Mouse (Mus musculus) bone marrow, adult 2 months (tissue): ENCODE measurements at regions not wholly inside any gene's neighbourhood (a gene's known extent, or its start where the extent isn't known, plus 50 kb on each side); places are given as distances from the start of the nearest gene placed in this dataset.

Source experiments
- H3K27ac ChIP-seq: fragments of 200-500 bp; 2 replicates; pipeline ENCODE4 v1.5.1; 2012; ENCODE audit warnings: low read depth, mild to moderate bottlenecking, control low read depth, inconsistent platforms, low read length; ENCODE audit not compliant: control insufficient read depth, poor library complexity, insufficient read depth
- H3K4me1 ChIP-seq: fragments of 200-500 bp; 2 replicates; pipeline ENCODE4 v1.6.1; 2011; ENCODE audit warnings: low read length; ENCODE audit not compliant: control insufficient read depth, insufficient read depth
- H3K4me3 ChIP-seq: fragments of 200-500 bp; replicated peaks from 2 replicates; pipeline ENCODE3; 2011; ENCODE audit warnings: mild to moderate bottlenecking, low read depth, low read length, control low read depth; ENCODE audit not compliant: control insufficient read depth
- CTCF ChIP-seq: fragments of 200-500 bp; IDR thresholded peaks from 2 replicates; pipeline ENCODE4 v1.5.1; 2011; ENCODE audit warnings: low read length, control low read depth; ENCODE audit not compliant: control insufficient read depth, insufficient read depth
- POLR2A ChIP-seq: fragments of 200-500 bp; IDR thresholded peaks from 2 replicates; pipeline ENCODE4 v1.6.1; 2011; ENCODE audit warnings: low read depth, mild to moderate bottlenecking, control low read depth, low read length, borderline replicate concordance; ENCODE audit not compliant: control insufficient read depth
- WGBS: fragments of 180-500 bp; shearing (Covaris S2); methylation state at CpG from one replicate; pipeline ENCODE4 v1.1.7; 2018; 5-methylcytosine and 5-hydroxymethylcytosine counted together

DNA sequence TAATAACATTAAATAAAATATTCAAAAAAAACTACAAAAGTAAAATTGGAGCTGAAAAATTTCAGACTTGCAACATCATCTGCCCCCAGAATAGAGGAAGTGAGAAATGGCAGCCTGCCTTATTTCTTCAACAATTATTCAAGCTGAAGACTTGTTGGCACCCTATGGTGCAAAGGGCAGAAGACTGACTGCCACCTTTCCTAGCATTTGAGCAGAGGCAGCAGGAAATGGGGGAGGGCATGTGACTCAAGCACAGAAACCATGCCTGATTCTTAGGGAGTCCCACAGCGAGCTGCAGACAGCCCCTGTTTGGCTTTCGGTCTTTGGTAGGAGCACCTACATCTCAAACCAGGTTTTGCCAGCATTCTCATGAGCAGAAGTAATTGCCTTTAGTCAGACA, 188.2 kb downstream of the Ube2e3 start:
- H3K27ac ChIP-seq = peak overlapping the region; percentile 26; the same call in 1 of the 2 replicates
- 18% methylated on average over 2 of the region's 2 CpGs for WGBS
- TF ChIP-seq POLR2A (no peak), CTCF (no peak)
- H3K4me1 ChIP-seq = peaks cover 2% of the 10 kb centered on the region; the same call in 1 of the 2 replicates
- H3K4me3 ChIP-seq = no peak overlapping the region

DNA sequence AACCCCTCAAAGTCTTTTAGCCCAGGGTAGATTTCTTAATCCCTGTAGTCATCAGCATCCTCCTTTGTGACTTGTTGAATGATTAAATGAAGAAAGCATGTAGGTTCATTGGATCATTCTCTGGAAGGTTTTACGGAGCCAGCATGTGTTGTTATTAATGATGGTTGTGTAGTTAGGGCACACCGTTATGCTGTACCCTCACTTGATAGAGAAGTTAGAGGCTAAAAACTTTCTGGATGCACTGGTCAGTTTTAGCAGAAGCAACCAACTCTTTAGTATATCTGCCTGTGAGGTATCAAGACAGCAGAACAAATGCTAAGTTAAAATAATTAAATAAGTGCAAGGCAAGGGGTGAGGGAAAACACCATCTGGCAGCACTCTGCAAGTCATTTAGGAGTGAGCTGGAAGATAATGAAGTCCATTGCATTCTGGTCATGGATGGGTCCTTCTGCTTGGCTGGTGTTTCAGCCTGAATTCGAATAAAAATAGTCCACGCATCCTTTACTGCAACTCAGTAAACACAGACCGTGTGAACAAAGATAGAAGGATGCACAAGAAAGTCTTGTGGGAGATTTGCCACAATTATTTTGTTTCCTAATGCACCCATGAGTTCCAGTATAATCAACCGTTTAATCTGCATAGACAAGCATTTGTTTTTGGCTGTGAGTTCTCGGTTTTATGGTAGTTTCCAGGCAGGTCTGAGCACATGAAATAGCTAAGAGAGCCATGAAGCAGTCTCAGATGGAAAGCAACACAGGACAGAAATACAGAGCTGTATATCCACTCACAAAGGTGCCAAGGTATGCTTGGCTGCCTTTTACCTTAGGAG, 191.4 kb downstream of the Ube2e3 start:
- Histone ChIP-seq H3K4me3 (no peak overlapping the region), H3K27ac (no peak overlapping the region; the same call in 1 of the 2 replicates), H3K4me1 (peaks cover 2% of the 10 kb centered on the region; the same call in 1 of the 2 replicates)
- 79% methylated on average over 7 of the region's 7 CpGs for WGBS
- TF ChIP-seq POLR2A (no peak), CTCF (no peak)

- H3K27ac ChIP-seq = peak overlapping the region; percentile 3; the same call in 1 of the 2 replicates
- TF ChIP-seq CTCF (no peak), POLR2A (no peak)
- WGBS = 80% methylated on average over 4 of the region's 4 CpGs
- peaks cover 2% of the 10 kb centered on the region; the same call in 1 of the 2 replicates for H3K4me1 ChIP-seq
- no peak overlapping the region for H3K4me3 ChIP-seq
These were observed 192.0 kb downstream of the Ube2e3 start for GRCm38 (mm10) chr2:79059944-79060238.

DNA sequence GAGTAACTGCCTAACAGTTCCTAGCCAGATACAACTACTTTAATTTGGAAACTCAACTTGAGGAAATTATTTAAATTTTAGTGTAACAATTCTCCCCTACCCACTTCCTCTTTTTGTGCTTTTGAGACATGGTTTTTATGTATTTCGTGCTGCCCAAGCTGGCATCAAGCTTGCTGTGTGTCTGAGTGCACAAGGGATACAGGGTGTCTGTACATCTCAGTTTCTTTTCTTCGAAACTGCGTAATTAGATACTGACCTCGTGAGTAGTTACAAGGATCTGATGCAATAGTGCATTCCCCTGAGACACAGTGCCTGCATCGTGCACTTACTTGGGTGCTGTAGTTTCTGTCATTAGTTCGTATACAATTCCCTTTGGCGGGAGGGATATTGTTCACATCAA, 192.4 kb downstream of the Ube2e3 start:
- 24% methylated on average over 7 of the region's 7 CpGs for WGBS
- TF ChIP-seq POLR2A = no peak
- no peak for TF ChIP-seq CTCF
- Histone ChIP-seq H3K27ac (no peak overlapping the region), H3K4me3 (no peak overlapping the region), H3K4me1 (peaks cover 2% of the 10 kb centered on the region; the same call in 1 of the 2 replicates)

DNA sequence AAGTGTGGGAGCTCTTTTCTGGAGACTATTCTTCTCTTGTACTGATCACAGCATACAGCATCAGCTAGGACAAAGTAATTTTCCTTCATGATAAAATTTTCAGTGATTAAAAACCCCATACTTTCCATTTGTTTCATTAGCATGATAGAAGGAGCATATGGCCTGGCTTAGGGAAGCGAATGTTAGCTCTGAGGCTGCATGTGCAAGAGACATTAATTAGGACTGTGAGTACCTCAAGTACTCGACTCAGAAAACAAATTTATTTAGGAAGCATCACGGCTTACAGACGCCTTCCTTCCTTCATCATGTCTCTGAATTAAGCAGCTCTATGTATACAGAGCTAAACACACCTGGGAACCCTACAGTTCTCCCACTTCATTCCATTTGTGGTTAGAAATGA, 193.6 kb upstream of the Itga4 start:
- H3K4me1 ChIP-seq = peaks cover 2% of the 10 kb centered on the region; the same call in 1 of the 2 replicates
- no peak overlapping the region for H3K27ac ChIP-seq
- WGBS = 84% methylated on average over 4 of the region's 4 CpGs
- H3K4me3 ChIP-seq = no peak overlapping the region
- TF ChIP-seq CTCF = no peak
- TF ChIP-seq POLR2A = no peak

- WGBS = 81% methylated on average over 6 of the region's 6 CpGs
- no peak for TF ChIP-seq POLR2A
- no peak for TF ChIP-seq CTCF
- H3K4me1 ChIP-seq = peaks cover 2% of the 10 kb centered on the region; the same call in 1 of the 2 replicates
- H3K4me3 ChIP-seq = no peak overlapping the region
- H3K27ac ChIP-seq = no peak overlapping the region
These were observed 193.0 kb upstream of the Itga4 start for GRCm38 (mm10) chr2:79062196-79062636.

GRCm38 (mm10) chr2:79063641-79064040, 191.6 kb upstream of the Itga4 start:
- TF ChIP-seq CTCF (no peak), POLR2A (no peak)
- 48% methylated on average over 2 of the region's 2 CpGs for WGBS
- H3K27ac ChIP-seq = no peak overlapping the region
- no peak overlapping the region for H3K4me3 ChIP-seq
- H3K4me1 ChIP-seq = peaks cover 2% of the 10 kb centered on the region; the same call in 1 of the 2 replicates

GRCm38 (mm10) chr2:79065321-79065720, 189.9 kb upstream of the Itga4 start:
- no peaks in the 10 kb centered on the region; the same call in 1 of the 2 replicates for H3K4me1 ChIP-seq
- WGBS = 15% methylated on average over 1 of the region's 1 CpGs
- no peak for TF ChIP-seq POLR2A
- TF ChIP-seq CTCF = no peak
- no peak overlapping the region for H3K27ac ChIP-seq
- H3K4me3 ChIP-seq = no peak overlapping the region

- Histone ChIP-seq H3K4me1 (no peaks in the 10 kb centered on the region), H3K4me3 (no peak overlapping the region), H3K27ac (no peak overlapping the region)
- 73% methylated on average over 2 of the region's 2 CpGs for WGBS
- no peak for TF ChIP-seq POLR2A
- TF ChIP-seq CTCF = no peak
These were observed 179.1 kb upstream of the Itga4 start for GRCm38 (mm10) chr2:79076115-79076514.
